Mouse (Mus musculus) left cerebral cortex, postnatal 36 days (tissue): Measurements from ENCODE around the gene Aatk. TPM values are rescaled to one million over a fixed set of nuclear protein-coding genes. Genes with fewer than 3 reads are reported as not detected.

ENCODE experiments used
- DNase-seq, 2 experiments: peaks; one replicate each; pipeline ENCODE4 v3.0.0; 2021 to 2022; ENCODE audit warnings: low spot score in 2 of 2, mixed read lengths in 1 of 2
- intact Hi-C: fragments of 180-260 bp; cut with DNase I; formaldehyde crosslinking; loops from one replicate; pipeline ENCODE4 v1.15.1; 2025
- total RNA-seq, 2 experiments: library from RNA; stranded (reverse); gene quantifications; 2 replicates each; pipeline ENCODE4 v1.2.3; 2021

Gene Aatk
- total RNA-seq, 2 experiments from 2014 or later = 206 to 217 TPM

GRCm38 (mm10) chr11:120055953-120056732 lies 9.2 kb upstream of the Aatk start:
- no peak for DNase-seq
- intact Hi-C loops = no loop called here

GRCm38 (mm10) chr11:120053846-120054245 lies 6.9 kb upstream of the Aatk start:
- DNase-seq = no peak
- intact Hi-C loops = no loop called here

- intact Hi-C loops = no loop called here
- no peak for DNase-seq
These were observed 5.3 kb upstream of the Aatk start for GRCm38 (mm10) chr11:120052274-120052673.

GRCm38 (mm10) chr11:120051124-120051811 lies 4.3 kb upstream of the Aatk start:
- intact Hi-C loops = no loop called here
- DNase-seq = no peak

- intact Hi-C loops = no loop called here
- DNase-seq = no peak
These were observed 2.1 kb upstream of the Aatk start for GRCm38 (mm10) chr11:120049067-120049466.

- peak in 1 of 2 experiments; percentile 59 for DNase-seq
- intact Hi-C loops = no loop called here
These were observed 1.2 kb upstream of the Aatk start for GRCm38 (mm10) chr11:120048252-120048556.

GRCm38 (mm10) chr11:120047531-120048251 lies 724 bp upstream of the Aatk start:
- intact Hi-C loops = loop anchor here (2.0 kb wide), 1 partner anchor 35 kb away; no protein-coding TSS in a partner anchor
- DNase-seq = peak in 1 of 2 experiments; percentile 42

GRCm38 (mm10) chr11:120045839-120046552 lies 971 bp downstream of the Aatk start:
- intact Hi-C loops = loop anchor here (2.0 kb wide), 1 partner anchor 33 kb away; no protein-coding TSS in a partner anchor
- no peak for DNase-seq

GRCm38 (mm10) chr11:120045341-120045740 lies 1.6 kb downstream of the Aatk start:
- DNase-seq = no peak
- intact Hi-C loops = no loop called here

GRCm38 (mm10) chr11:120042141-120042838 lies 4.7 kb downstream of the Aatk start:
- intact Hi-C loops = no loop called here
- DNase-seq = no peak

- intact Hi-C loops = no loop called here
- peak; percentile 45 to 49 for DNase-seq
These were observed 5.5 kb downstream of the Aatk start for GRCm38 (mm10) chr11:120041191-120042123.

- DNase-seq = peak; percentile 55 to 65
- intact Hi-C loops = no loop called here
These were observed 6.5 kb downstream of the Aatk start for GRCm38 (mm10) chr11:120040440-120040839.

- no peak for DNase-seq
- intact Hi-C loops = no loop called here
These were observed 7.4 kb downstream of the Aatk start for GRCm38 (mm10) chr11:120039581-120039980.

GRCm38 (mm10) chr11:120034762-120035161 lies 12.2 kb downstream of the Aatk start:
- intact Hi-C loops = loop anchor here (5.0 kb wide), 1 partner anchor 63 kb away; the partner anchor contains the start of genes Ndufaf8 and Tepsin
- DNase-seq = no peak

GRCm38 (mm10) chr11:120034306-120034705 lies 12.7 kb downstream of the Aatk start:
- no peak for DNase-seq
- intact Hi-C loops = loop anchor here (5.0 kb wide), 1 partner anchor 63 kb away; the partner anchor contains the start of genes Ndufaf8 and Tepsin

- DNase-seq = no peak
- intact Hi-C loops = loop anchor here (5.0 kb wide), 1 partner anchor 64 kb away; the partner anchor contains the start of genes Ndufaf8 and Tepsin
These were observed 13.5 kb downstream of the Aatk start for GRCm38 (mm10) chr11:120033473-120033872.

- intact Hi-C loops = loop anchor here (5.0 kb wide), 1 partner anchor 65 kb away; the partner anchor contains the start of genes Ndufaf8 and Tepsin
- DNase-seq = no peak
These were observed 14.9 kb downstream of the Aatk start for GRCm38 (mm10) chr11:120032052-120032451.
